Comparison of ENCODE assay signal across 8 mouse cellular contexts in genomic region chr17:7864740-7865139, GRCm38 (mm10). TPM values are rescaled to one million over a fixed set of nuclear protein-coding genes. Genes with fewer than 3 reads are reported as not detected.
DNase-seq lines count a peak whose midpoint lies in the region; ATAC-seq and TF ChIP-seq lines count a peak whose summit lies in the region.

No protein-coding gene starts in this region.

- H3K9ac ChIP-seq in midbrain, embryonic 16.5 days (ENCODE audit: low read depth, low read length), result no peak overlapping the region
- no peak overlapping the region for H3K9ac ChIP-seq in midbrain, postnatal 0 days (replicated peaks; ENCODE audit: low read length, poor library complexity, severe bottlenecking)
- no peak overlapping the region for H3K9ac ChIP-seq in forebrain, embryonic 14.5 days (ENCODE audit: low read length)

- TF ChIP-seq POLR2A in bone marrow, adult 2 months (IDR thresholded peaks at IDR 0.05; ENCODE audit: borderline replicate concordance, control insufficient read depth, low read depth, low read length), result no peak

- H3K4me2 ChIP-seq in midbrain, embryonic 16.5 days (ENCODE audit: low read length), result no peak overlapping the region
- H3K4me2 ChIP-seq in midbrain, postnatal 0 days (ENCODE audit: low read depth, low read length, poor library complexity, severe bottlenecking), result no peak overlapping the region
- H3K4me2 ChIP-seq in forebrain, embryonic 14.5 days (ENCODE audit: low read length), result no peak overlapping the region

- no peak overlapping the region for H3K27ac ChIP-seq in midbrain, embryonic 10.5 days (replicated peaks)
- H3K27ac ChIP-seq in midbrain, embryonic 16.5 days (ENCODE audit: low read length), result no peak overlapping the region
- H3K27ac ChIP-seq in bone marrow, adult 2 months (ENCODE audit: control insufficient read depth, insufficient read depth, low read depth, low read length, poor library complexity), result no peak overlapping the region
- H3K27ac ChIP-seq in midbrain, postnatal 0 days (ENCODE audit: low read depth, low read length), result no peak overlapping the region
- H3K27ac ChIP-seq in forebrain, embryonic 14.5 days (ENCODE audit: low read depth, low read length), result no peak overlapping the region

- H3K4me3 ChIP-seq in midbrain, embryonic 10.5 days, result no peak overlapping the region
- H3K4me3 ChIP-seq in midbrain, embryonic 16.5 days (ENCODE audit: low read depth, low read length), result no peak overlapping the region
- H3K4me3 ChIP-seq in bone marrow, adult 2 months (replicated peaks; ENCODE audit: control insufficient read depth, low read depth, low read length), result no peak overlapping the region
- no peak overlapping the region for H3K4me3 ChIP-seq in midbrain, postnatal 0 days (ENCODE audit: low read depth, low read length)
- H3K4me3 ChIP-seq in forebrain, embryonic 14.5 days (ENCODE audit: low read depth, low read length), result no peak overlapping the region

- WGBS in midbrain, embryonic 10.5 days, result 24% methylated on average over 7 of the region's 7 CpGs
- 18% methylated on average over 7 of the region's 7 CpGs for WGBS in midbrain, embryonic 16.5 days
- 24% methylated on average over 7 of the region's 7 CpGs for WGBS in bone marrow, adult 2 months
- 24% methylated on average over 7 of the region's 7 CpGs for WGBS in midbrain, postnatal 0 days
- 19% methylated on average over 7 of the region's 7 CpGs for WGBS in forebrain, embryonic 14.5 days

- no peaks in the 10 kb centered on the region for H3K9me3 ChIP-seq in midbrain, embryonic 10.5 days (replicated peaks)
- H3K9me3 ChIP-seq in midbrain, embryonic 16.5 days (replicated peaks; ENCODE audit: control insufficient read depth, low read length, poor library complexity, severe bottlenecking), result no peaks in the 10 kb centered on the region
- no peaks in the 10 kb centered on the region for H3K9me3 ChIP-seq in midbrain, postnatal 0 days (ENCODE audit: low read length)
- H3K9me3 ChIP-seq in forebrain, embryonic 14.5 days (replicated peaks; ENCODE audit: control insufficient read depth, low read length), result no peaks in the 10 kb centered on the region

- H3K4me1 ChIP-seq in midbrain, embryonic 10.5 days, result peaks cover 5% of the 10 kb centered on the region; the same call in 1 of the 2 replicates
- H3K4me1 ChIP-seq in midbrain, embryonic 16.5 days (ENCODE audit: control insufficient read depth, insufficient read depth, low read length), result no peaks in the 10 kb centered on the region
- no peaks in the 10 kb centered on the region; the same call in 1 of the 2 replicates for H3K4me1 ChIP-seq in bone marrow, adult 2 months (ENCODE audit: control insufficient read depth, insufficient read depth, low read length)
- no peaks in the 10 kb centered on the region for H3K4me1 ChIP-seq in midbrain, postnatal 0 days (ENCODE audit: insufficient read depth, low read length)
- H3K4me1 ChIP-seq in forebrain, embryonic 14.5 days (ENCODE audit: control insufficient read depth, insufficient read depth, low read length), result no peaks in the 10 kb centered on the region

- ATAC-seq in midbrain, embryonic 16.5 days, result no peak
- ATAC-seq in midbrain, postnatal 0 days (ENCODE audit: low FRiP score), result no peak
- no peak for ATAC-seq in frontal cortex, adult (ENCODE audit: low TSS enrichment)
- no peak for ATAC-seq in forebrain, embryonic 14.5 days

- H3K27me3 ChIP-seq in midbrain, embryonic 10.5 days (ENCODE audit: low read depth, poor library complexity, severe bottlenecking), result no peaks in the 10 kb centered on the region
- no peaks in the 10 kb centered on the region for H3K27me3 ChIP-seq in midbrain, embryonic 16.5 days (ENCODE audit: control insufficient read depth, insufficient read depth, low read depth, low read length)
- H3K27me3 ChIP-seq in midbrain, postnatal 0 days (ENCODE audit: insufficient read depth, low read length), result no peaks in the 10 kb centered on the region
- H3K27me3 ChIP-seq in forebrain, embryonic 14.5 days (replicated peaks; ENCODE audit: control insufficient read depth, insufficient read depth, low read length), result no peaks in the 10 kb centered on the region

- peak; percentile 28 for DNase-seq in gastrocnemius, adult 18-20 months (ENCODE audit: low spot score)
- no peak for DNase-seq in gastrocnemius, postnatal 4 days (ENCODE audit: low spot score in 2 of 2)
- DNase-seq in midbrain, embryonic 10.5 days (ENCODE audit: low spot score), result peak; percentile 29
- no peak for DNase-seq in midbrain, postnatal 0 days (ENCODE audit: low spot score)
- no peak for DNase-seq in forebrain, embryonic 14.5 days (ENCODE audit: low spot score)

- TF ChIP-seq CTCF in bone marrow, adult 2 months (IDR thresholded peaks at IDR 0.05; ENCODE audit: control insufficient read depth, insufficient read depth, low read length), result peak; percentile 73
- TF ChIP-seq CTCF in midbrain, postnatal 0 days (IDR thresholded peaks at IDR 0.05), result peak; percentile 69

- no peaks in the 10 kb centered on the region for H3K36me3 ChIP-seq in midbrain, embryonic 10.5 days
- H3K36me3 ChIP-seq in midbrain, embryonic 16.5 days (ENCODE audit: control insufficient read depth, insufficient read depth, low read length), result no peaks in the 10 kb centered on the region
- H3K36me3 ChIP-seq in midbrain, postnatal 0 days (ENCODE audit: insufficient read depth, low read length), result no peaks in the 10 kb centered on the region
- no peaks in the 10 kb centered on the region for H3K36me3 ChIP-seq in forebrain, embryonic 14.5 days (ENCODE audit: control insufficient read depth, insufficient read depth, low read length)

RNA-seq across cellular contexts. Expression of gene Fndc1, which starts 37.6 kb away (rescaled TPM):
- total RNA-seq in gastrocnemius, adult 18-20 months (2021), result 10 to 100 TPM; 29.8 to 33.9 TPM
- total RNA-seq in gastrocnemius, postnatal 4 days (2021), result 100 to 1,000 TPM; 298 to 319 TPM
- 0.38 and 0.48 TPM in 2 replicates for polyA plus RNA-seq in midbrain, embryonic 10.5 days (2016; fragmentation: Nextera tagmentation; extraction: Ambion mirVana)
- polyA plus RNA-seq in midbrain, embryonic 16.5 days (2015; fragmentation: Nextera tagmentation; extraction: Ambion mirVana), result 6.6 and 7.8 TPM in 2 replicates
- polyA plus RNA-seq in bone marrow, adult 2 months (2011; ENCODE audit: insufficient read depth, insufficient read length, low replicate concordance, missing spikeins), result 0.25 and 0.38 TPM in 2 replicates
- total RNA-seq in midbrain, postnatal 0 days (2014; rRNA removed), result 6.0 and 12.0 TPM in 2 replicates
- 7.6 and 8.4 TPM in 2 replicates for polyA plus RNA-seq in midbrain, postnatal 0 days (2015; fragmentation: Nextera tagmentation; extraction: Ambion mirVana)
- polyA plus RNA-seq in forebrain, embryonic 14.5 days (2014; fragmentation: Nextera tagmentation; extraction: Ambion mirVana), result 1.5 and 2.7 TPM in 2 replicates

Comparison
In these comparisons a context has a peak if more than half of its experiments do, and no peak if none do; other contexts are left out.
1. DNase-seq: peak in gastrocnemius, adult 18-20 months (single experiment) and midbrain, embryonic 10.5 days (single experiment); none in gastrocnemius, postnatal 4 days (0 of 2), midbrain, postnatal 0 days (single experiment) and forebrain, embryonic 14.5 days (single experiment).